Mouse (Mus musculus) ZHBTc4 (cell line): Measurements from ENCODE around the gene Akap5.

Source experiments
- DNase-seq: peaks from one replicate; pipeline ENCODE4 v3.0.0-alpha.2; 2011; ENCODE audit warnings: low read depth, low spot score

Gene Akap5

DNA sequence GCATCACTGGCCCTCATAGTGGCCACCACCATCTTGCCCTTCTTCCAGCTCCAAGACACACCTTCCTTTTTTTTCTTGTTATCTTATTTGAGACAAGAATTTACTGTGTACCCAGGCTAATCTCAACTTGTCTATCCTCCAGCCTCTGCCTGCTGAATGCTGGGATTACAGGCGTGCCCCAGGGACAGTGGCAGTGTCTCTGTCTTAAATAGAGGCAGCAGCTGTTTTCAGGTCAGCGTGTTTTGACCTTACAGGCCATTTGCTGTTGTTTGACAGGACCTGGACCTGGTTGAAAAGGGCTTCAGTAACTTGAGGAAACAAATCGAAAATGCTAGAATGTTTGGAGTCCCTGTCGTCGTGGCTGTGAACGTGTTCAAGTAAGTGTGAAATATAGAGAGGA lies 14.1 kb upstream of the Akap5 start:
- DNase-seq, result no peak

DNA sequence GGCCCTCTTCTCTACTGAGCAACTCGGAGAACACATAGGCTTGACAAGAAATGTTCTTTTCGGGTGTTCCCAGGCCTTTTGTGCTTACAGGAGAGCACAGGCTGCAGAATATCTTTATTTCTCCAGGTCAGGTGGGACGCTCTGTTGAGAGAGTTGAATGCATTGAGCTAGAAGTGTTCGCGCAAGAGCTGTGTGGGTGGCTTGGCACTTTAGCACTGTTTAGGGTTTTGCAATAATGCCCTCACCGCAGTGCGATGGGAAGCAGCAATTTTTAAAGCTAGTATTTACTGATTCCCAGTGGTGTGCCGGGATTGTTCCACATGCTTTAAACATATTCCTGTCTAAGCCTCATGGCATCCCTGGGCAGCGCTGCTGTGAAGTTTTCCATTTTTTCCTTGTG lies 13.5 kb upstream of the Akap5 start:
- DNase-seq, result no peak

- no peak for DNase-seq
Measured at GRCm38 (mm10) chr12:76311951-76312350, 12.7 kb upstream of the Akap5 start.

GRCm38 (mm10) chr12:76318282-76319212 lies 6.1 kb upstream of the Akap5 start:
- DNase-seq, result no peak

DNA sequence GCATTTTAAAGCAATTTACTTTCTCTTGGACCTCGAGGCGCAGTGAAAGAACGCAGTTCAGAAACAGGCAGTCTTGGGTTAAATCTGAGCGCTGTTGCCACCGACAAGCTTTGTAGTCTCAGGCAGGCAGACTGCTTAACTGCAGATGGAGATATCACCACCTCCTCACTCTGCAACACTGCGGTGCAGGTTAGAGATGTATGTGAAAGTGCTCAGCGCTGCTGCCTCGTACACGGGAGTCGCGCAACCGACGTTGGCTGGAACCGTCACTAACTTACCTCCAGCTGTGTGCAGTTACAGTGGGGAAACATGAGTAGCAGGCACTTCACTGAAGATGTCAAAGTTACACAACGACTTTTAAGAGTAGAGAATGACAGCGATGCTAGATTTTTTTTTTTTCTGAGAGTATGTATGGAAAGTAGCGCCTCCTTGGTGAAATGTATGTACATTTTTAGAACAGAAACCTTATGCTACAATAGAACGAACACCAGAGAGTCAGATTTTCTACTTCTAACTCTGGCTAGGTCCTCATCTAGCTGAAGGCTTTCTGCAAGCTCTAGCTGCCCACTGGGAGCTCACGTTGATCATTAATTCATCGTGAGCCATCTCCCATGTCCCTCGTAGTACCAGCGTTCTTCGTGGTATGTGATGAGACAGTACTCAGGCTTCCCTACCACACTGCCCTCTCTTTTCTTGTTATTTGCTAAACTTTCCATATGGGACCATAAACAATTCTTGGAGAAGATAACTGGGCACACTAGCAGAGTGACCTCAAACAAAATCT lies 1.9 kb downstream of the Akap5 start:
- DNase-seq, result no peak

DNA sequence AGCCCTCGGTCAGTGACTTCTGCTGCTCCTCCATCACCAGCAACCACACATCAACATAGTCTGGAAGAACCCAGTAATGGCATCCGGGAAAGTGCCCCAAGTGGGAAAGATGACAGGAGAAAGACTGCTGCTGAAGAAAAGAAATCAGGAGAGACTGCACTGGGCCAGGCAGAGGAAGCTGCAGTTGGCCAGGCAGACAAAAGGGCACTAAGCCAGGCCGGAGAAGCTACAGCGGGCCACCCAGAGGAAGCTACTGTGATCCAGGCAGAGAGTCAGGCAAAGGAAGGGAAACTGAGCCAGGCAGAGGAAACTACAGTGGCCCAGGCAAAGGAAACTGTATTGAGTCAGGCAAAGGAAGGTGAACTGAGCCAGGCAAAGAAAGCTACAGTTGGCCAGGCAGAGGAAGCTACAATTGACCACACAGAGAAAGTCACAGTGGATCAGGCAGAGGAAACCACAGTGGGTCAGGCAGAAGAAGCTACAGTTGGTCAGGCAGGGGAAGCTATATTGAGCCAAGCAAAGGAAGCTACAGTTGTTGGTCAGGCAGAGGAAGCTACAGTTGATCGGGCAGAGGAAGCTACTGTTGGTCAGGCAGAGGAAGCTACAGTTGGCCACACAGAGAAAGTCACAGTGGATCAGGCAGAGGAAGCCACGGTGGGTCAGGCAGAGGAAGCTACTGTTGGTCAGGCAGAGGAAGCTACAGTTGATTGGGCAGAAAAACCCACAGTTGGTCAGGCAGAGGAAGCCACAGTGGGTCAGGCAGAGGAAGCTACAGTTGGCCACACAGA lies 4.1 kb downstream of the Akap5 start:
- no peak for DNase-seq

DNA sequence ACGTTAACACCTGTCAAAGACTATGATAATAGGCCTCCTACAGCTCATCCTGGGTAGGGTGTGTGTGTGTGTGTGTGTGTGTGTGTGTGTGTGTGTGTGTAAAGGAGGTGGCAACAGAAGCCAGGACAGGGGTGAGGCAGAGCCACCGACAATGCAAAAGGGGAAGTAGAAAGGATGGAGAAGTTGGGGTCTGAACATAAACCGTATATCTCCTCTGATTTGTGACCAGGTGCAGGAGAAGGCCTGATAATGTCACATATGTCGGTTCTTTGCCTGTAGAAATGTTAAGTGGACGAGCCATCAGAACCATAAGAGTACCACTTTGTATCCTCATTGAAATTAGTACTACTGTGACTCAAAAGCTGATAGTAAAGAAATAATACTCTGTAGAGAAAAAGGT lies 9.0 kb downstream of the Akap5 start:
- no peak for DNase-seq

GRCm38 (mm10) chr12:76335641-76336040 lies 10.9 kb downstream of the Akap5 start:
- no peak for DNase-seq

- DNase-seq, result peak; percentile 44
Measured at GRCm38 (mm10) chr12:76336111-76336965, 11.6 kb downstream of the Akap5 start.

GRCm38 (mm10) chr12:76341080-76341479 lies 16.4 kb downstream of the Akap5 start:
- peak; percentile 66 for DNase-seq

GRCm38 (mm10) chr12:76345759-76346455 lies 21.2 kb downstream of the Akap5 start:
- DNase-seq, result no peak

DNA sequence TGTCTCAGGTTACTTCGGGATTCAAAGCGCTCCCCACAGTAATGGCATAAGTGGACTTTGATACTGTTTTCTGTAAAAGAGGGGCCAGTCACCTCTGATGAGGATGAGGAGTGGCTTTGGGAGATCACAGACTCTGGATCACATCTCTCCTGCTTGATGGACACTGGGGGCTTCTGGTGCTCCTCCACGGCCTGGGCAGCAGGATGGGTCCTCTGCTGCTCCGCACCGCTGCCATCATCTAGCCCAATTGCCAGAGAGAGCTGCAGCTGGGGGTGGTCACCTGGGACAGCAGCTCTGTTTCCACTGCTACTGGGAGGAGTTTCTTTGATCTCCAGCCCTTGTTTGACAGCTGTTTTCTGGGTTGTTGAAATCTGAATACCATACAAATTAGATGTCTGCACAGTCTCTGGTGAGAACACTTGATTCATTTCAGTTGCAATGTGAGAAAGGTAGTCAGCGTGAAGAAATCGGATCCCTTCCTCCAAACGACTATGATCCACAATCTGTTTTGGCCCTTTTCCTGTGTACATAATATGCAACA lies 25.1 kb downstream of the Akap5 start:
- DNase-seq, result no peak

GRCm38 (mm10) chr12:76360868-76361267 lies 36.2 kb downstream of the Akap5 start:
- no peak for DNase-seq

- no peak for DNase-seq
Measured at GRCm38 (mm10) chr12:76361405-76362302, 37.0 kb downstream of the Akap5 start.

DNA sequence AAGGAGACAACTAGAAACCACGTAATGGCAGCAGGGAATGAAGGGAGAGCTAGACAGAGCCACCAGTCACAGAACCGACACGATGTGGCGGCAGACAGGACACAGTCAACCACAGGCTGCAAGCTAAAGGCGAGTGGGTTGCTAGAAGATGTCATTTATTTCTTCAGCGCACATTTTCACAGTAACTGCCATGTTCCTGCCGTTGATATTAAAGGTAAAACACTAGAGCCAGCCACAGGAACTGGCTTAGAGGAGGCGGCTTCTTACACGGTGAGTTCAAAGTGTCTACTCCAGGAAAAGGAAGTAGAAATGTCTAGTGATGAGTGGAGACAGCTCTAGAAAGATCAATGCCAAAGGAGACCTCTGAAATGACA lies 37.6 kb downstream of the Akap5 start:
- DNase-seq, result no peak

DNA sequence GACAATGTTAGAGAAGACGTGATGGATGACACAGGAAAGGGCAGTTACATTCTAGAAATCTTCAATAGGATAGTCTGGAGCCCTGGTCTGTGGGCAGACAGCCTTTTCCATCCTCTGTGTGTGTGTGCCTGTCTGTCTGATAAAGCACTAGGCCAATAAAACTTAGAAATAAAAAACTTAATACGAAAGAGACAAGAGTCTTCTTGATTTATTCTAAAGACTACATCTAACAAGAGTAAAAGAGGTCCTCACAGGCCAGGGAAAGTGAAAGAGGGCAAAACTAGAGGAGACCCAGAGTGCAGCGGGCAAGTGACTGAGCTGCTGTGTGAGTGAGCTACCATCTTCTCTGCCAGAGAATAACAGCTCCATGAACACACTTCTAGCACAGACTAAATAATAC lies 41.6 kb downstream of the Akap5 start:
- DNase-seq, result no peak

GRCm38 (mm10) chr12:76367096-76367995 lies 42.7 kb downstream of the Akap5 start:
- DNase-seq, result peak; percentile 59

GRCm38 (mm10) chr12:76368201-76368789 lies 43.6 kb downstream of the Akap5 start:
- no peak for DNase-seq
